Mouse (Mus musculus) stomach, postnatal 0 days (tissue): ENCODE results near the gene Cadm4.

Experiments used
- CTCF ChIP-seq: IDR thresholded peaks from 2 replicates; pipeline ENCODE4 v1.5.1; 2016; ENCODE audit warnings: antibody characterized with exemption, low read depth, mild to moderate bottlenecking, moderate library complexity
- EP300 ChIP-seq: optimal IDR thresholded peaks from 2 replicates; pipeline ENCODE3; 2016; ENCODE audit warnings: antibody characterized with exemption

GRCm38 (mm10) chr7:24472442-24472841 is 9.4 kb upstream of the Cadm4 start:
- TF ChIP-seq CTCF (no peak), EP300 (no peak)
